Mouse (Mus musculus): ENCODE results near the gene Asic4.
A peak's percentile ranks its signal among the peaks of the same experiment; 100 is the strongest.

Asic4 gene

DNA sequence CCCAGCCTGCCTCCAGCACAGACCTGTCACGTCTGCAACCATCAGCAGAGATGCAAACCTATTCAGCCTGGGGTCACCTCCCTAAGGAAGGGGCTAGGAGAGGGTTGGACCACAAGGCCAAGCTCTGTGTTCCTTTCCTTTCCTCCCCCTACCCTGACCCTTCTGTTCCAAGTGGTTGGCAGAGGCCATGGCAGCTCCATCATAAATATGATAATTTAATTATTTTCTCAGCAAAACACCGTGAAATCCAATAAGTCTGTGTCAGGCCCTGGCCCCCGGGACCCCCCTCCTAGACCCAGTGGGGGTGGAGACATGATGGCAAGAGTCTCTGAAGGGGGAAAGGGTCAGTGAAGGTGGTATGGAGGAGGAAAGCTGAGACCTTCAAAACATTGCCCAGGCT is 6.0 kb upstream of the Asic4 start:
- DNase-seq, result no peak

DNA sequence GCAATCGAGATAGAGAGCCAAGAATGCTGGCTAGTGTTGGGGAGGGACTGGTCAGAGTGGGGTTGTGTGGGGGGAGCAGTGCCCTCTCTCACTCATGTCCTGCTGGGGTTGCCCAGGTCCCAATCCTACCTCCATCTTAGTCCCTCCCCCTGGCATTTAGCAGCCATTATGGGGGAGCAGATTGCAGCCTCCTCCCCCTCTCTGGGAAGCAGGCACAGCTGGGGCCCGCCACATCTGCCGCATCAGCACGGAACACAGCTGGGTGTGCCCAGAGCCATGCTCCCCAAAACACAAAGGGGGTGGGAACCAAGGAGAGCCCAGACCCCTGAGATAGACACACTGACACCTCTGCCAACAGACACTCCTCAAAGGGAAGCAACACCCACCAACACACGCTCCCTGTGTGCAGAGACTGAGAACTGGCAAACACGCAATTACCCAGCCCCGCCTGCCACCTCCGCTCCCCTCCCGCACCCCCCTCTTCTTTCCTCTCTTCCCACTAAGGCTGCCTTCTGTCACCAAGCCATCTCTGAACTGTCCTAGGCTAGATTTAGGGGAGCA is 5.0 kb upstream of the Asic4 start:
- DNase-seq, result no peak

DNA sequence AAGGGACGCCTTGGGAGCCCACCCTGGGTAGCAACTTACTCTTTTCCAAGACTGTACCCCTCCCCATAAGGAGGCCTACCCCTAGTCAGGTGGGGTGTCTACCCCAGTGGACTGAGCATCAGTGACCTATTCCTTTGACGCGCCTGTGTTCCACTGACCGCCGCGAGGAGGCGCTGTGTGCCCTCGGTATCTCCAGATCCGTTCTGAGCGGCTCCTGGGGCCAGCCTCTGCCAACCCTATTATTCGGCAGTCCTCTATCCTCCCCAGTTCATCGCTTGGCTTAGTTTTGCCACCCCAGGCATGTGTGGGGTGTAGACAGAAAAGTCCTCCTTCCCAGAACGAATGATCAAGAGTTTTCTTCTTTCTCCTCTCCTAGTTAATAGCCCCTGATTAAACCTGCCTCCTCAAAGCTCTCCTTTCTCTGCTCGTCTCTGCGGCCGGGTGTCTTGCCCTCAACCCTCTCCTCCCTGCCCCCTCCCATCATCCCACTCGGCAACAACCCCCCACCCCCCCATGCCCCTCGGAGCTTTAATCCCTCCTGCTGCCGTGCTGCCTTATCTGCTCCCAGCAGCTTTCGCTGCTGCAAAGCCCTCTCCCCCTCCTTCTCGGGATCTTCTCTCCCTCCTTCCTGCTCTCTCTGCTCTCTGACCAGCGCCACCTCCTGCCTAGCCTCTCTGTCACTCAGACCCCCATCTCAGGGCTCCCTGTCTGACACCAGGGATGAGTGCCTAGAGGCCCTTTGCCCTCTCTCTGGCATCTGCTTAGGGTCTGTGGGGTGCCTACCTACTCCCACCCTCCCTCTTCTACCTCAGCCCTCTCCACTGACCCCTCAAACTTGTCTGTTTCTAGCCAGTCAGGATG is 4.3 kb upstream of the Asic4 start:
- peak; percentile 79 for DNase-seq

DNA sequence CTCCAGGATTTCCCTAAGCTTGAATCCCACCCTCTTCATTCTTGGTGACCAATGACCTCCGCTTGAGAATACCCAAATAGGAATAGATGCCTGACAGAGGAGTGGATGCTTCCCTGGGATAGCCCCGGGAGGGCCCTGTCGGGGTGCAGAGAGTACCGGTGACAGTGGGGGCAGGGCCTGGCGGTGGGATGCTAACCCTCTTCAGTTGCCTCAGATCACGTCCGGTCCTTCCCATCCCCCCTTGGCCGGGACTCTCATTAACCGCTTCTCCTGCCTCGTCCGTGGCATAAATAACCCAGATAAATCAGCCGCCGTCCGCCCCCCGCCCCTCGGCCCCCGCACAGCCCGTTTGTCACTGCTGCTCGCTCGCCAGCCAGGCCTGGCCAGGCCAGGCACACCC is 3.6 kb upstream of the Asic4 start:
- DNase-seq, result no peak

DNA sequence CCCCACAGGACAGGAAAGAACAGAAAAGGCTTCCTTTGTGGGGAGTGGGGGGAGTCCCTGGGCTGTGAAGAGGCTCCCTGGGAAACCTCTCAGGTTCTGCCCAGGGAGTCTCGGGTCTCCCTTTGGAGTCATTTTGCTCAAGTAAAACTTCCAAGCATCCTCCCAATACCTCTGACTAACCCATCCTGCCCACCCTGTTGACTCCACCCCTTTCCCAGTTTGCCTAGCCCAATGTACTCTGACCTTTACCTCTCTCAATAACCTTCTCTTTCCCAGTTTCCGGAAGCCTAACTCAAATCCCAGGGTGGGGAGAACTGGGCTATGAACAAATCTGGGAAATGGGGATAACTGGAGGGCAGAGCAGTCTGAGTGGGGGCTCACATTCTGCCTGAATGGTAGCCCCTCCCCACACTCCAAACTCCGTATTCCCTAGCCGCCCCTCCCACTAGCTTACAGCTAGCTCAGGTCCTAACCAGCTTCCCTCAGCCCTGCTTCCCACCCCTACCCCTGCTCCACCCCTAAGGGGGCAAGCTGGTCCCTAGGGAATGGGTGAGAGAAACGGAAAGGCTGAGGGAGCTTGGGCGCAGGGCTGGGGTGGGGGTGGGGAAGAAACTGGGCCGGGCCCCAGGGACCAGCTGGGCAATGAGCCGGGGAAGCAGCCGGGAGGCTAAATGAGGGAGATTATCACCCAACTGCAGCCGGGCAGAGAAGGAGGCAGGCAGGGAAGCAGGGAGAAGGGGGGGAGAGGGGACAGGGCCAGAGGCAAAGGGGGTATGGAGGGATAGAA is 2.8 kb upstream of the Asic4 start:
- no peak for DNase-seq

DNA sequence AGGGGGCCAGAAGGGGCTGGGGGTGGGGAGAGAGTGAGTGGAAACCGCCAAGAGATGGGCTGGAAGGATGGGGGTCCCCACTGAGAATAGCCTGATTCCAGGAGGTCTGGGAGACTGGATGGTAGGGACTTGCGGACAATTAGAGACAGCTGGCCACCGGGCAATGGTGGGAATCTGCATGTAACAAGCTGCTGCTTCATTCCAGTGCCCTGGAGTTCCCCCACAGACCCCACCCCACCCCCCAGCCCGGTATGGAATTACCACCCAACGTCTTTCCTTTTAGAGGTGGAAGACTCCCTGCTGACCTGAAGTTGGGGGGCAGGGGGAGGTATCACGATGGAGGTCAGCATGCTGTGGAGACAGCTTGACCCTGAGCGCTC is 2.2 kb upstream of the Asic4 start:
- DNase-seq, result no peak

DNA sequence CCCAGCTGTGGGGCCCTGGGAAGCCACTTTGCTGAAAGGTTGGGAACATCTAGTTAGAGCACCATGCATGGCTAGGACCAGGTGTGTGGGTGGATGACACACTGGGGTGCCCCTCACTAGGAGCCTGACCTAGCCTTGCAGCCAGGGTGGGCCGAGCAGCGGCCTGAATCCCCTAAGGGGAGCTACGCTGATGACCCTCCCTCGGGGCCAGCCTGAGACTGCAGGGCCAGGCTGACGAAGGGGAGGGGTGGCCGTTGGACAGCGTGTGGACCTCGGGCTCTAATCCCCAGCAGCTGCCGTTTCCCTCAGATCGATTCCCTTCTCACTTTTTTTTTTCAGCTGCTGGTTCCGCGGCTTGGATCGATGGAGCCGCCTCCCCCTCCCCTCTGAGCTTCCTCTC is 1.3 kb upstream of the Asic4 start:
- no peak for DNase-seq

DNA sequence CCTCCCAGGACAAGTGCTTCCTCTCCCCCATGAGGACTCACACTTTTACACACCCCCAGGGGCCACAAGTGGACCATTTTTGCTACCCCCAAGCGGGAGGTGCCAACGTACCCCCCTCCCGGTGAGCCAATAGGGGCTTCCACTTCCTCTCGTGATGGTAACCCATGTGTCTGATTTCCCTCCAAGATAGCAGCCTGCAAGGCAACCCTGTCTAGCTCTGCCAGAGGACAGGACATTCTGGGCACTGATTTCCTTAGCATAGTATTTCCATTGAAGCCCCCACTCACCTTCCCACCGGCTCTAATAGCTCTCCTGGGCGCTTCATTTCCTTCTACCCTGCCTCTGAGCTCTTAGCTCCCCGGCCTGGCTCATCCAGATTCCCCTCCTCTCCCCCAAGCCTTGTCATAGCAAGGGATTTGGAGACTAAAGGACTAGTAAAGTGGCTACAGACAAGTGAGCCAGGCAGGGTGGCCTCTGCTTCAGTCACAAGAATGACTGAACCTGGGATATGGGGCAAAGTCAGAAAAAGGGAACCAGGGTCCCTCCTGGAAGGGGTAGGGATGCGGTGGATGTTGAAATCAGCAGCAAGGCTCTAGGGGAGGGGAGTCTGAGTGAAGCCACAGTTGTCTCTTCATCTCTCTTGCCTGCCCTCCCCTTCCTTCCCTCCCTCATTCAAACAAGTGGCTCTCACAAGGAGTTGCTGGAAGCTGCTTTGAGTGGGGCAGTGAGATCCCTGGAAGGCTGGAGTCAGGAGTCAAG is 680 bp upstream of the Asic4 start:
- DNase-seq, result no peak

DNA sequence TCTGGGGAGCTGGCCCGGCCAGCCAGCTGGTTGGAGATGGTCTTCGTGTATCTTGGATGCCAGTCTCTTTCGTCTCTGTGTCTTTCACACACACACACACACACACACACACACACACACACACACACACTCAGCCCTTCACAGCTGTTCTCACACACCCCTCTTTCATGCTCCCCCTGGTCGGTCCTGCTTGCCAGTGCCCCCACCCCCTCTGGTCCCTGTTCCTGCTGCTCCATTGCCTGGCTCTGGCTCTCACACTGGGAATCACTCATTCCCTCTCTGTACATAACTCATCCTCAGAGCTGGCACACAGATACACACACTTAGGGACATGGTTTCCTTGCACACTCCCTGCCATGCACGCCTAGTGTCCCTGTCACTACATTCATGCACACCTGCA is 1.7 kb downstream of the Asic4 start:
- no peak for DNase-seq

DNA sequence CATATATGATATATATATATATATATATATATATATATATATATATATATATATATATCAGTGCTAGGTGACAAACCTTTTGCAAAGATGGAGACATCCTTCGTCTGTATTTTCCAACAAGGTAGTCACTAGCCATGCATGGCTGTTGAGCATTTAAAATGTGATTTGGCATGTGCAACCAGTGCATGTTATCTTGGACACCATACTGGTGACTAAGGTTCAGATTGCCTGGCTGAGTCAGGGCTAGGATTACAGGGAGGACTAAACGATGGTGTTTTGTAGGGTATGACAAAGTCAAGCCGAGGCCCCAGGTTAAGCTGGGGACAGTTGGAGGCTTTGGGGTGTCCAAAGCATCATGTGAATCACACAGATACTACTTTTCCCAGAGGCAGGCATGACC is 5.2 kb downstream of the Asic4 start:
- no peak for DNase-seq

DNA sequence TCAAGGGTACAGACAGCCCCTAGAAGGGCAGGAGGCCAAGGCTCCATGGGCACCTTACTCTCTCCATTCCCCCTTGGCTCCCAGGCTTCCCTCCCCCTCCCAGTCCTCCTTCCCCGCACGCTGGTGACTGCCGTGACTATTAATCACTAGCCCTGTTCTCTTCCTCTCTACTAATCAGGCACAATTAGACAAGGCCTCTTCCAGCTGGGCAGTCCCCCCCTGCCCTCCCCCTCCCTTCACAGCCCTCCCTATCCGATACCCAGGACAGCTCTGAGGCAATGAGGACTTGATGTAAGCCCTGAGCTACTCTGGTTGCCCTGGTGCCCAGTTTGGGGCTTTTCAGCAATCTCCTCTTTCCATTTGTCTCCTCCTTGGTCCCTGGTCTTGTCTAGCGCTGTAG is 5.7 kb downstream of the Asic4 start:
- no peak for DNase-seq

DNA sequence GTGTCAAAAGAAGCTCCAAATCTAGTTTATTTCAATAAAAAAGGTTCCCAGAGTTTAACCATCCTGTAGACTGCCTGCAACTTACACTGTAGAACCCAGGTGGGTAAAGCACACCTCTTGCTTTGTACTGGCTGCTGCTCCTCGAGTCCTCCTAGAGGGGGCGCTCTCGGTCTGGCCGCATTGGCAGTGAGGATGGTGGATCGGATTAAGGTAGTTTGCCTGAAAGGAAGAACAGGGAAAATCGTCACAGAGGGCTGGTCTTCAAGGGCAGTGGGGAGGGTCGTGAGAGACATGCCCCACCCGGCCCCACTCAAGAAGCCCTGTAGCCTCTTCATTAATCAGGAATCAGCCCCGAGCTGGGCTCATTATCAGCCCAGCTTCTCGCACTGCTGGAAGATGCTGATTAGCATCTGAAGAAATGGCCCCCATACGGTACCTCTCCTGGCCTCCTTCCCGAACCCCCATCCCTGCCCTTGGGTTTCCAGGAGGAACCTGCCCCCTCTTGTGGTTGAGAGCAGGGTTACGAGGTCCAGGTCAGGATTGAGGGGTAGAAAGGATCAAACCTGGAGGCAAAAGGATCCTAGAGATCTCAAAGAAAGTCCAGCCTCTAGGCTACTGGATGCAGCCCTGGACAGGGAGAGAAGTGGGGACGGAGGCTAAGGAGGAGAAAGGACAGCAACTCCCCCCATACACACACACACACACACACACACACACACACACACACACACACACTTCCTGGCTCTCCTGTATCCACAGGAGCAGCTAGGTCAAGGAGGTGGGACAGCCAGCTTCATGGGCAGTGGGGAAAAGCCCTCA is 6.7 kb downstream of the Asic4 start:
- no peak for DNase-seq

DNA sequence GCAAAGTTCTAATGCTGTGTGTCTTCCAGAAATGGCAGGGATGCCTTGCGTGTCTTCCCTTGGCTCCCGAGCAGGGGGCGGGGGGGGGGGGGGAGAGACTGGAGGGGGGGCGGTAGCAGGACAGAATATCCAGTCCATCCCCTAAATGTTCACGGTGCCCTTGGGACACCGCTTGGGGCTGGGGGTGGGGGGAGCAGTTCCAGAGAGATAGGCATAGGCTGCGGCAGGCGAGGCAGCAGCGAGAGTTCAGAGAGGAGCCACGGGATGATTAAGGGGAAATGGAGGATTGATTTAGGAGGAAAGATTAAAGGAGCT is 7.4 kb downstream of the Asic4 start:
- DNase-seq, result no peak

DNA sequence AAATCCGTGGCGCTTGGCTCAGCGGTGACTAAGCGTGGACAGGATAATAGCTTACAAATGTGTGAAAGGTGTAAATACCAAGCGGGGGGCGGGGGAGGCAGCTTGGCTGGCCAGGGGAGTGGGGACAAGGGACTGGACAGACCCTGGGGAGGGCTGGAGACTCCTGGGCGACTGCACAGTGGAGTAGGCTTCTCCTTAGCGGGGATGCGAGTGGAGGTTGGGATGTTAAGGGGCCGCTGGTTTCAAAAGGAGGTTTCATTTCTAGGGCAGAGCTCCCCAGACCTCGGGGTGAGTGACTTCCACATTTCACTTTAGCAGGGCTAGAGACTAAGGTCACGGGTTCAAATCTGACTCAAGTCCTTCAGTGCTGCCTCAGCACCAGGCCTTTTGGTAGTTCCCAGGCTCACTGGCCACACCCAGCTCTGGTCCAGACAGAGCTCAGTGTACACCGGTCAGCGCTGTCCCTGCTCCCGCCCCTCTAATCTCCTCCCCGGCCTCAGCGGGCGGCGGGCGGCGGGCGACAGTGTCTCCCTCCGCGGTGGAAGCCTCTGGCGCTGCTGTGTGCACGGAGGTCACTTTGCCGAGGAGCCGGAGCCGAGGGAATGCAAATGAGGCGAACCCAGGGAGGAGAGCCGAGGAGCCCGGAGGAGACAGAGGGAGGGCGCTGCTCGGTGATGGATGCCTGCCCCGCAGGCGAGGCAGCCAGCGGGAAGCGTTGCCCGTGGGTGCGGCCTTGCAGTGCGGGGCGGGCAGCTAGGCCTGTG is 8.0 kb downstream of the Asic4 start:
- no peak for DNase-seq

DNA sequence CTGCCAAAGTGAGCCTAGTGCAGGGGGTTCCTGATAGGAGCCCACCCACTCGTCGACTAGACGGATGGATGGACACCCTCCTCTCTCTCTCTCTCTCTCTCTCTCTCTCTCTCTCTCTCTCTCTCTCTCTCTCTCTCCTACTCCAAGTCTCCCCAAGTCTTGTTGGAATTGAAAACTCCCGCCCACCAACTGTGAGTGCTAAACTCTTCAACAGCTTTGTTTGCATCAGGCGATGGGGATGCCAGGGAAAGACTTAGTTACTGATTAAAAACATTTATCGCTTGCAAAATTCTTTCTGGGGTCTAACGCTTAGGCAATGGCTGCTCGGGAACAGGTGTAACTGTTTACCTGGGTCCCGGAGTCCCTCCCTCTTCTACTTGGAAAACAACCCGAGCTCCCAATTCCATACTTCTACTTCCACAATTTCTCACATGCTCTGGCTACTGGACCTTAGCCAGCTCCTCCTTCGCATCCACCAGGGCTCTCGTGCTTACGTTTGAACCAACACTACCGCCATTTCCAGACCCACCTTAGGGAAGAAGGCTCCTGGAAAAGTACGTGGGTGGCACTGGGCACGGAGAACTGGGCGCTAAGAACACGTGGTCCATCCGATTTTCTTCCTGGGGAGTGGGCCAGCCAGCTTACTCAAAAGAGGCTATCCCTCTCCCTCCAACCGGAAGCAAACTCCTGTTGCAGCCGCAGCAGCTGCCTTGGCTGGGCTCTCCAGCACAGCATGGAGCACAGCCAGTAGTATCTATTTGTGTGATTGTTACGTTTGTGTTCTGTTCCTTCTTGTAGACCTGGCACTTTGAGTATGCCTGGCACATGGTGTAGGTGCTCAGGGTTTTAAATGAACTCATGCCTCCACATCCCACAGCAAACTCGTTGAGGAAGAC is 8.8 kb downstream of the Asic4 start:
- peak; percentile 68 for DNase-seq

DNA sequence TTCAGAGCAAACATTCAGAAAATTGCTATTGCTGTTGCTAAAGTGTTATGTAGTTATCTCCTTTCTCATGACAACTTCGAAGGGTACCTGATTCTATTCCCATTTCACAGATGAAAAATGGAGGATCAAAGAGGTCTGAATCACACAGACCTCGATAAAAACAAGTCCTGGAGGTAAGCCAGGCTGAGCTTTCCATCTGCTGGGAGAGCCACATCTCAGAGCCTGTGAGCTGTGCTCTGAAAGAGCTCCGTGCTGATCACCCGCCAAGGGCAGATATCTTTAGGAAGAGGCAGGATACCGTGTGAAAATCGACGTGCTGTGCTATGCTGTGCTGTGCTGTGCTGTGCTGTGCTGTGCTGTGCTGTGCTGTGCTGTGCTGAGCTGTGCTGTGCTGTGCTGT is 10.1 kb downstream of the Asic4 start:
- no peak for DNase-seq

DNA sequence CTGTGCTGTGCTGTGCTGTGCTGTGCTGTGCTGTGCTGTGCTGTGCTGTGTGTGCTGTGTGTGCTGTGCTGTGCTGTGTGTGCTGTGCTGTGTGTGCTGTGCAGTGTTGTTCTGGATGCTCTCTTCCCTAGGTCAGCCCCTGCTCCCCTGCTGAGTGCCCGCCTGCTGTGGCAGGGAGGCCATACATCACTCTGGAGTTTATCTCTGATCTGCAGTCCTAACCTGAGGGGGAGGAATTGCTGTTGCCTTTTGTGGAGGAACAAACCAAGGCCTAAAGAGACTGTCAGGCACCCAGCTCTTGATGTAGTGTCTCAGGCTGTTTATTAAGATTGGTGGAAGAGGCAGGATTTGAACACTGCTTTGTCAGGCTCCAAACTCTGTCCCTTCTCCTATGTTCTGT is 12.4 kb downstream of the Asic4 start:
- DNase-seq, result no peak

DNA sequence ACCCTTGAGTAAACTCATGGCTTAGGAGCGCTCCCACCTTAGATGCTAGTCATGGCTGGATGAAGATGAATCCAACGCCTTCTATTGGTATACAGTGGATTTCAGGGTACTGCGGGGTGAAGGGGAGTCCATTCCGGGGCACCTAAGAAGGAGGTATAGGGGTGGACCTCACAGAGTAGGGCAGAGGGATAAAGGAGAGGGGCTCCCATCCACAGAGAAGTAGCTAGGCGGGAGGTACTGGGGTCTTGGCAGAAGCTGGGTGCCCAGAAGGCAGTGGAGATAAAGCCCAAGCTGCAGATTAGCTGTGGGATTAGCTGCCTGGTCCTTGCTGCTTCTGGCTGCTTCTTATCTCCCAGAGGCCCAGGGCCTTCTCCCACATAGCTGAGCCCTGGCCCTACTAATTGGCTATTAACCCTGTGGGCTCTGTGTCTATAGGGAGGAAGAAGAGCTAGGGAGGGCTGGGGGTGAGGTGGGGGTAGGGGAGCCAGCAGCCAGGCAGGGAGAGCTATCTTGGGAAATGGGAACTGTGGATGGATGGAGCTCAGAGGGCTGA is 13.5 kb downstream of the Asic4 start:
- no peak for DNase-seq

DNA sequence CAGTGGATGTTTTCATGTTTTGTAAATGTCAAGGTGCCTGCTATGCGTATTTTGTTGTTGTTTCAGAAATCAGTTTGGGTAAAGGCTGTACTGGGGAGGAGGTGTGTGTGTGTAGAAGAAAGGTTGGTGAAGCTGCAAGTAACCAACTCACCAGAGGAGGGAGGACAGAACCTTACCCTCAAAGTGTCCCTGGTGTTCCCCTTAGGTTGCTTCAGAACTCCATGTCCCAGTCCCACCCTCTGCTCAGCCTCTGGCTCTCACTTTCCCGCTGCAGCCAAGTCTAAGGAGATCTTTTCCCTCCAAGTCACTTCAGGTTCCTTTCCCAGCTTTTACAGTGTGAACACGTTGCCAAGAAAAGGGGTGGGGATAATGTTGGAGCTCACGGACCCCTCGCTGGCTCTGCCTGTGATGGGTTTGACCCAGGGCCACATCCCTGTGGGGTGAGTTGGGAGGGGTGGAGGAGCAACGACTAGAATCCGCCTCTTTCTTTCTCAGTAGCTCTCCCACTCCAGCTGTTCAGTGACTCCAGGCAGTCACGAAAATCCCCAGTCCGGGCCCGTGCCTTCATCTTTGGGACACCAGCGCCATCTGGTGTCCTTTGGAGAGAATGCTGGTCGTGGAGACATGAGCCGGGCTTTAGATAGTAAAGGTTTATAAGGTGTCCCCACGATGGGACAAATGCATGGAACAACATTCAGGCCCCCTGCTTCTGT is 17.1 kb downstream of the Asic4 start:
- peak; percentile 78 for DNase-seq
